Mouse (Mus musculus): Measurements from ENCODE around the gene Ppp2r3c.
A peak's percentile ranks its signal among the peaks of the same experiment; 100 is the strongest.
"Not testable (repeated sequence)": the region's sequence is repeated elsewhere in the genome, so short reads cannot be mapped to it uniquely, and the experiment has no call there.

Gene Ppp2r3c

GRCm38 (mm10) chr12:55272243-55272642 lies 30.6 kb downstream of the Ppp2r3c start:
- DNase-seq: no peak

GRCm38 (mm10) chr12:55263385-55263784 lies 39.4 kb downstream of the Ppp2r3c start:
- not testable (repeated sequence) for DNase-seq

- not testable (repeated sequence) for DNase-seq
These were observed 40.8 kb downstream of the Ppp2r3c start for GRCm38 (mm10) chr12:55261950-55262349.

GRCm38 (mm10) chr12:55242243-55242642 lies 60.6 kb downstream of the Ppp2r3c start:
- DNase-seq: not testable (repeated sequence)

GRCm38 (mm10) chr12:55230520-55230861 lies 72.3 kb downstream of the Ppp2r3c start:
- DNase-seq: peak; percentile 37 to 40

- DNase-seq: not testable (repeated sequence)
These were observed 72.9 kb downstream of the Ppp2r3c start, which contains the start of gene Srp54c for GRCm38 (mm10) chr12:55229626-55230519. Gene Srp54c (plus strand): TSS chr12:55230168.
